Mouse (Mus musculus): ENCODE measurements around the gene Unc13d. TPM values are rescaled to one million over a fixed set of nuclear protein-coding genes. Genes with fewer than 3 reads are reported as not detected.

Unc13d gene
- polyA plus RNA-seq (2014; fragmentation: Illumina TruSeq; extraction: RNeasy Lipid Tissue Mini Kit (QIAGEN cat#74804); ENCODE audit: low read depth, low replicate concordance): 0.11 TPM

GRCm38 (mm10) chr11:116077446-116078204 lies at the start of gene Unc13d:
Gene Unc13d, minus strand, starts transcription at chr11:116077961.

GRCm38 (mm10) chr11:116086258-116087193 lies 8.8 kb upstream of the Unc13d start, which contains the start of gene Wbp2:
Gene Wbp2, minus strand, starts transcription at chr11:116086995.

GRCm38 (mm10) chr11:116030088-116030897 lies 47.5 kb downstream of the Unc13d start, which contains the start of gene Unk:
Gene Unk, plus strand, starts transcription at chr11:116030322.

GRCm38 (mm10) chr11:116027756-116028155 lies 50.0 kb downstream of the Unc13d start, which contains the start of gene H3f3b:
Gene H3f3b, minus strand, starts transcription at chr11:116027962.

GRCm38 (mm10) chr11:116012262-116012947 lies 65.4 kb downstream of the Unc13d start, which contains the start of gene Galk1:
Gene Galk1, minus strand, starts transcription at chr11:116012719.

Other genes starting within 250 kb of the Unc13d start
- gene Myo15b, start 219.6 kb downstream of the Unc13d start, polyA plus RNA-seq (2014; fragmentation: Illumina TruSeq; extraction: RNeasy Lipid Tissue Mini Kit (QIAGEN cat#74804); ENCODE audit: low read depth, low replicate concordance): 1.1 TPM
- gene Smim5, start 178.0 kb downstream of the Unc13d start, polyA plus RNA-seq (2014; fragmentation: Illumina TruSeq; extraction: RNeasy Lipid Tissue Mini Kit (QIAGEN cat#74804); ENCODE audit: low read depth, low replicate concordance): not detected
- 5.2 TPM for gene Smim6, start 165.9 kb downstream of the Unc13d start, polyA plus RNA-seq (2014; fragmentation: Illumina TruSeq; extraction: RNeasy Lipid Tissue Mini Kit (QIAGEN cat#74804); ENCODE audit: low read depth, low replicate concordance)
- gene Sap30bp, start 144.7 kb downstream of the Unc13d start, polyA plus RNA-seq (2014; fragmentation: Illumina TruSeq; extraction: RNeasy Lipid Tissue Mini Kit (QIAGEN cat#74804); ENCODE audit: low read depth, low replicate concordance): 8.4 TPM
- 3.5 TPM for gene Recql5, start 144.5 kb downstream of the Unc13d start, polyA plus RNA-seq (2014; fragmentation: Illumina TruSeq; extraction: RNeasy Lipid Tissue Mini Kit (QIAGEN cat#74804); ENCODE audit: low read depth, low replicate concordance)
- gene Itgb4, start 103.3 kb downstream of the Unc13d start, polyA plus RNA-seq (2014; fragmentation: Illumina TruSeq; extraction: RNeasy Lipid Tissue Mini Kit (QIAGEN cat#74804); ENCODE audit: low read depth, low replicate concordance): not detected
- gene Galk1, start 65.2 kb downstream of the Unc13d start, polyA plus RNA-seq (2014; fragmentation: Illumina TruSeq; extraction: RNeasy Lipid Tissue Mini Kit (QIAGEN cat#74804); ENCODE audit: low read depth, low replicate concordance): not detected
- 711 TPM for gene H3f3b, start 50.0 kb downstream of the Unc13d start, polyA plus RNA-seq (2014; fragmentation: Illumina TruSeq; extraction: RNeasy Lipid Tissue Mini Kit (QIAGEN cat#74804); ENCODE audit: low read depth, low replicate concordance)
- 6.0 TPM for gene Unk, start 47.6 kb downstream of the Unc13d start, polyA plus RNA-seq (2014; fragmentation: Illumina TruSeq; extraction: RNeasy Lipid Tissue Mini Kit (QIAGEN cat#74804); ENCODE audit: low read depth, low replicate concordance)
- gene Wbp2, start 9.0 kb upstream of the Unc13d start, polyA plus RNA-seq (2014; fragmentation: Illumina TruSeq; extraction: RNeasy Lipid Tissue Mini Kit (QIAGEN cat#74804); ENCODE audit: low read depth, low replicate concordance): 22.9 TPM
- gene Trim47, start 49.2 kb upstream of the Unc13d start, polyA plus RNA-seq (2014; fragmentation: Illumina TruSeq; extraction: RNeasy Lipid Tissue Mini Kit (QIAGEN cat#74804); ENCODE audit: low read depth, low replicate concordance): 0.36 TPM
- gene Trim65, start 53.2 kb upstream of the Unc13d start, polyA plus RNA-seq (2014; fragmentation: Illumina TruSeq; extraction: RNeasy Lipid Tissue Mini Kit (QIAGEN cat#74804); ENCODE audit: low read depth, low replicate concordance): 0.45 TPM
- 2.2 TPM for gene Mrpl38, start 60.9 kb upstream of the Unc13d start, polyA plus RNA-seq (2014; fragmentation: Illumina TruSeq; extraction: RNeasy Lipid Tissue Mini Kit (QIAGEN cat#74804); ENCODE audit: low read depth, low replicate concordance)
- 19.3 TPM for gene Fbf1, start 90.2 kb upstream of the Unc13d start, polyA plus RNA-seq (2014; fragmentation: Illumina TruSeq; extraction: RNeasy Lipid Tissue Mini Kit (QIAGEN cat#74804); ENCODE audit: low read depth, low replicate concordance)
- gene Ten1, start 120.9 kb upstream of the Unc13d start, polyA plus RNA-seq (2014; fragmentation: Illumina TruSeq; extraction: RNeasy Lipid Tissue Mini Kit (QIAGEN cat#74804); ENCODE audit: low read depth, low replicate concordance): 1.5 TPM
- gene Acox1, start 121.1 kb upstream of the Unc13d start, polyA plus RNA-seq (2014; fragmentation: Illumina TruSeq; extraction: RNeasy Lipid Tissue Mini Kit (QIAGEN cat#74804); ENCODE audit: low read depth, low replicate concordance): 11.0 TPM
- gene Evpl, start 160.1 kb upstream of the Unc13d start, polyA plus RNA-seq (2014; fragmentation: Illumina TruSeq; extraction: RNeasy Lipid Tissue Mini Kit (QIAGEN cat#74804); ENCODE audit: low read depth, low replicate concordance): not detected
- 10.5 TPM for gene Srp68, start 196.3 kb upstream of the Unc13d start, polyA plus RNA-seq (2014; fragmentation: Illumina TruSeq; extraction: RNeasy Lipid Tissue Mini Kit (QIAGEN cat#74804); ENCODE audit: low read depth, low replicate concordance)
- not detected for gene Galr2, start 203.0 kb upstream of the Unc13d start, polyA plus RNA-seq (2014; fragmentation: Illumina TruSeq; extraction: RNeasy Lipid Tissue Mini Kit (QIAGEN cat#74804); ENCODE audit: low read depth, low replicate concordance)
- gene Exoc7, start 229.3 kb upstream of the Unc13d start, polyA plus RNA-seq (2014; fragmentation: Illumina TruSeq; extraction: RNeasy Lipid Tissue Mini Kit (QIAGEN cat#74804); ENCODE audit: low read depth, low replicate concordance): 16.2 TPM